Comparison of ENCODE assay signal across 11 mouse cellular contexts in genomic region chr3:139297909-139298308, GRCm38 (mm10).
DNase-seq lines count a peak whose midpoint lies in the region; TF ChIP-seq lines count a peak whose summit lies in the region.
"Had no signal": no experiment of that assay in that cellular context is flagged by ENCODE, and none has a peak within 500 bp of the region (broad histone marks: within the 10 kb centered on the region; RNA-seq: fewer than 3 reads in every experiment).

No protein-coding gene starts in this region.

- H3K36me3 ChIP-seq in kidney, adult 2 months (ENCODE audit: control insufficient read depth, insufficient read depth, low read length) = no peaks in the 10 kb centered on the region
- H3K36me3 ChIP-seq: embryonic facial prominence, embryonic 13.5 days; lung, embryonic 15.5 days; neural tube, embryonic 12.5 days had no signal

- H3K4me1 ChIP-seq in kidney, adult 2 months (ENCODE audit: control insufficient read depth, insufficient read depth, low read length) = no peaks in the 10 kb centered on the region
- H3K4me1 ChIP-seq: embryonic facial prominence, embryonic 13.5 days; lung, embryonic 15.5 days; neural tube, embryonic 12.5 days had no signal

- no peak for TF ChIP-seq CTCF in kidney, adult 2 months (conservative IDR thresholded peaks at IDR 0.05; ENCODE audit: insufficient read depth, insufficient read length, low read depth, low read length)

- no peak for TF ChIP-seq POLR2A in kidney, adult 2 months (IDR thresholded peaks at IDR 0.05; ENCODE audit: low read depth, low read length)

- H3K4me3 ChIP-seq in kidney, adult 2 months (ENCODE audit: insufficient read depth, low read depth, low read length) = no peak overlapping the region
- H3K4me3 ChIP-seq: embryonic facial prominence, embryonic 13.5 days; lung, embryonic 15.5 days; neural tube, embryonic 12.5 days had no signal

- peak; percentile 27 for DNase-seq in kidney, adult 2 months
- no peak for DNase-seq in kidney, adult 8-10 months
- peak; percentile 43 for DNase-seq in 3T3-L1 (ENCODE audit: low read depth, low spot score)
- DNase-seq in ES-CJ7 (ENCODE audit: low read depth, low spot score) = peak; percentile 12
- peak; percentile 16 for DNase-seq in embryo, embryonic 11.5 days (ENCODE audit: low read depth, low spot score)
- no peak for DNase-seq in spleen, adult 18-20 months
- no peak for DNase-seq in thymus, postnatal 25 days
- DNase-seq: gastrocnemius, postnatal 14 days had no signal

- H3K27ac ChIP-seq in kidney, adult 2 months (ENCODE audit: insufficient read depth, low read depth, low read length) = no peak overlapping the region
- H3K27ac ChIP-seq: embryonic facial prominence, embryonic 13.5 days; lung, embryonic 15.5 days; neural tube, embryonic 12.5 days had no signal

- no peaks in the 10 kb centered on the region for H3K27me3 ChIP-seq in kidney, adult 2 months (replicated peaks; ENCODE audit: control insufficient read depth, insufficient read depth, low read length)
- H3K27me3 ChIP-seq: embryonic facial prominence, embryonic 13.5 days; lung, embryonic 15.5 days; neural tube, embryonic 12.5 days had no signal

Comparison
In these comparisons a context has a peak if more than half of its experiments do, and no peak if none do; other contexts are left out.
1. DNase-seq: peak in kidney, adult 2 months (single experiment), 3T3-L1 (single experiment), ES-CJ7 (single experiment) and embryo, embryonic 11.5 days (single experiment); none in kidney, adult 8-10 months (0 of 2), spleen, adult 18-20 months (0 of 2) and thymus, postnatal 25 days (single experiment).